ENCODE assay signal across 31 mouse cellular contexts in the genomic region with DNA sequence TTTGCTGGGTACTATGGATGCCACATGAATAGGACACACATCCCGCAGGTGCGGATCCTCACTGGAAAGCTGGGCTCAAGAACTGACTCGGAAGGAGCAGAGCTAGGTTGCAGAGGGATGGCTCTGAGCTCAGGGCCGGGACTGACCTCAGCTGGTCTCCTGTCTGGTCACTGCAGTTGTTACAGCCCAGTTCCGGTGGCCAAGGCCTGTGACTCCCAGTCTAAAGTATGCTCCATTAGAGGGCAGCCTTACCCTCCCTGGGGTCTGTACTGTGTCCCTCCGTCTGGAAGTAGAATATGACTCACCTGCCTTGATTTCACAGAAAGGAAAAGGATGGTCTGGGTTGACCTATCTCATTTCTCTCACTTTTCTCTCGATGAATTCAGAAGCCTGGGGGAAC. TPM values are rescaled to one million over a fixed set of nuclear protein-coding genes. Genes with fewer than 3 reads are reported as not detected.
"Had no signal": no experiment of that assay in that cellular context is flagged by ENCODE, and none has a peak within 500 bp of the region (broad histone marks: within the 10 kb centered on the region; RNA-seq: fewer than 3 reads in every experiment).

No protein-coding gene starts in this region.

- H3K27ac ChIP-seq: limb, embryonic 10.5 days; limb, embryonic 12.5 days; limb, embryonic 13.5 days; limb, embryonic 15.5 days; liver, embryonic 12.5 days; liver, embryonic 13.5 days; liver, embryonic 14.5 days; liver, embryonic 15.5 days; lung, embryonic 15.5 days; macrophage; midbrain, embryonic 10.5 days; midbrain, embryonic 12.5 days; midbrain, embryonic 13.5 days; midbrain, embryonic 15.5 days; neural tube, embryonic 12.5 days had no signal

- H3K36me3 ChIP-seq: limb, embryonic 10.5 days; liver, embryonic 12.5 days; liver, embryonic 13.5 days; liver, embryonic 15.5 days; lung, embryonic 15.5 days; midbrain, embryonic 12.5 days; midbrain, embryonic 13.5 days; midbrain, embryonic 15.5 days had no signal

- H3K4me3 ChIP-seq: limb, embryonic 10.5 days; limb, embryonic 12.5 days; limb, embryonic 13.5 days; limb, embryonic 15.5 days; liver, embryonic 12.5 days; liver, embryonic 13.5 days; liver, embryonic 15.5 days; lung, embryonic 15.5 days; megakaryocyte, embryonic 14.5 days; midbrain, embryonic 10.5 days; midbrain, embryonic 12.5 days; midbrain, embryonic 13.5 days; midbrain, embryonic 15.5 days; myocyte; neural tube, embryonic 12.5 days had no signal

- DNase-seq: left cerebral cortex, postnatal 4 days; liver; liver, embryonic 13.5 days; liver, postnatal 0 days; lung, adult 18-20 months; lung, adult 2 months; lung, embryonic 14.5 days; lung, postnatal 10 days; lung, postnatal 14 days; lung, postnatal 36 days; lung, postnatal 4 days; midbrain, embryonic 14.5 days had no signal

- H3K9ac ChIP-seq: limb, embryonic 12.5 days; limb, embryonic 13.5 days; limb, embryonic 15.5 days; liver, embryonic 12.5 days; liver, embryonic 13.5 days; liver, embryonic 14.5 days; liver, embryonic 15.5 days; liver, postnatal 0 days; lung, embryonic 14.5 days; lung, embryonic 15.5 days; midbrain, embryonic 12.5 days; midbrain, embryonic 13.5 days; midbrain, embryonic 15.5 days; neural tube, embryonic 12.5 days had no signal

- H3K9me3 ChIP-seq: limb, embryonic 10.5 days; limb, embryonic 12.5 days; limb, embryonic 13.5 days; limb, embryonic 15.5 days; liver, embryonic 12.5 days; liver, embryonic 13.5 days; liver, embryonic 15.5 days; lung, embryonic 15.5 days; megakaryocyte, embryonic 14.5 days; midbrain, embryonic 10.5 days; midbrain, embryonic 12.5 days; midbrain, embryonic 15.5 days; neural tube, embryonic 12.5 days had no signal

RNA-seq across cellular contexts. Expression of a gene that starts 3.3 kb away (rescaled TPM):
- total RNA-seq: megakaryocyte-erythroid progenitor cell, adult 5-6 weeks had no signal
- polyA plus RNA-seq: macrophage had no signal

RNA-seq across cellular contexts. Expression of a gene that starts 38.0 kb away (rescaled TPM):
- total RNA-seq: megakaryocyte progenitor cell, adult 5-6 weeks; megakaryocyte-erythroid progenitor cell, adult 5-6 weeks; monocyte, adult 5-6 weeks had no signal
